Mouse (Mus musculus) embryonic facial prominence, embryonic 15.5 days (tissue): ENCODE results near the gene Gm44973. TPM values are rescaled to one million over a fixed set of nuclear protein-coding genes. Genes with fewer than 3 reads are reported as not detected.

Source experiments
- ATAC-seq: fragments of 200-750 bp; cut with Nextera tagmentation; 2 replicates; pipeline ENCODE4 v1.8.0; 2017; ENCODE audit warnings: low read depth, moderate TSS enrichment; ENCODE audit not compliant: insufficient number of reproducible peaks, low FRiP score, low TSS enrichment
- H3K27ac ChIP-seq: fragments of 300-500 bp; sonication (generic); replicated peaks from 2 replicates; pipeline ENCODE4 v1.5.1; 2015; ENCODE audit warnings: mild to moderate bottlenecking, inconsistent platforms
- H3K27me3 ChIP-seq: fragments of 300-500 bp; sonication (generic); 2 replicates; pipeline ENCODE4 v1.6.1; 2015; ENCODE audit warnings: inconsistent platforms
- H3K36me3 ChIP-seq: fragments of 300-500 bp; sonication (generic); 2 replicates; pipeline ENCODE4 v1.6.1; 2015; ENCODE audit warnings: mild to moderate bottlenecking, inconsistent platforms
- H3K4me1 ChIP-seq: fragments of 300-500 bp; sonication (generic); 2 replicates; pipeline ENCODE4 v1.6.1; 2015; ENCODE audit warnings: inconsistent platforms
- H3K4me2 ChIP-seq: fragments of 300-500 bp; sonication (generic); replicated peaks from 2 replicates; pipeline ENCODE4 v1.6.1; 2015; ENCODE audit warnings: mild to moderate bottlenecking, inconsistent platforms
- H3K4me3 ChIP-seq: fragments of 300-500 bp; sonication (generic); replicated peaks from 2 replicates; pipeline ENCODE4 v1.5.1; 2015; ENCODE audit warnings: mild to moderate bottlenecking, inconsistent platforms
- H3K9ac ChIP-seq: fragments of 300-500 bp; sonication (generic); 2 replicates; pipeline ENCODE4 v1.6.1; 2015; ENCODE audit warnings: inconsistent platforms
- H3K9me3 ChIP-seq: fragments of 300-500 bp; sonication (generic); replicated peaks from 2 replicates; pipeline ENCODE4 v1.6.1; 2016; ENCODE audit warnings: inconsistent platforms
- WGBS: fragments of 180-500 bp; shearing (Covaris S2); methylation state at CpG from one replicate; pipeline ENCODE4 v1.1.7; 2015; 5-methylcytosine and 5-hydroxymethylcytosine counted together
- polyA plus RNA-seq: library from polyadenylated mRNA; unstranded; fragments of >200 nt; fragmentation: Nextera tagmentation; extraction: Ambion mirVana; gene quantifications from 2 replicates; pipeline ENCODE4 v1.2.1, GENCODE M21; 2015

Gene Gm44973
- polyA plus RNA-seq, 1 experiment from 2014 or later: not detected

DNA sequence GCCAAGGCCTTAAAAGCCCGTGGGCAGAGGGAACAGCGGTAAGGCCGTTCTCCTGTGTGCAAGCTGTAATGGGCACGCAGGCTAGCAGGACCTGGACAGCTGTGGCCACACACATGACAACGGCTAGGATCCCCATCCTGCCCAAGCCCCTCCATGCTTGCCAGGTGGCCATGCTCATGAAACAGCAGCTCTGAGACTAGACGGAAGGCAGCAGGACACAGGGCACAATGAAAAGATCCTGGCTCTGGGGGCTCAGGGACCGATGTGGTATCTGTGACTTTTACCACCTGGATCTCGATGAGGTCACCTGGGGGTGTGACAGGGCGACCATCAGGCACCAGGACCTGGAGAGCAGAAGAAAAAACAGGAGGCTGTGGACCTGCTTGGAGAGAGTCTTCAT lies 20.8 kb downstream of the Gm44973 start:
- ATAC-seq: no peak
- Histone ChIP-seq H3K9me3 (peaks cover 16% of the 10 kb centered on the region), H3K27ac (no peak overlapping the region), H3K9ac (no peak overlapping the region), H3K27me3 (no peaks in the 10 kb centered on the region), H3K4me2 (no peak overlapping the region), H3K36me3 (peaks cover 52% of the 10 kb centered on the region), H3K4me1 (peaks cover 4% of the 10 kb centered on the region; the same call in 1 of the 2 replicates), H3K4me3 (no peak overlapping the region)
- WGBS: 94% methylated on average over 9 of the region's 9 CpGs

DNA sequence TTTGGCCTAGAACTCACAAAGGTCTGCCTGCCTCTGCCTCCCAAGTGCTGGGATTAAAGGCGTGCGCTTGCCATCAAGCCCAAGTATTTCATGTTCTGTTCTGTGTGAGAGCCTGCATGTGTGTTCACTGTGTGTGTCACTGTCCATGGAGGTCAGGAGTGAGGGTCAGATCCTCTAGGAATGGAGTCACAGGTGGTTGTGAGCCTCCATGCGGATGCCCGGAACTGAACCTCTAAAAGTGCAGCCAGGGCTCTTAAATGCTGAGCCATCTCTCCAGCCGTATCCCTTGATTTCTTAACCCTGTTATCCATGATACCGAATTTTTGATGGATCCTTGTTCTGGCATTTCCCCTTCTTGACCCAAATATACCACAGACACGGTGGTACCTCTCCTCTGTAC lies 21.7 kb downstream of the Gm44973 start:
- no peak overlapping the region for H3K4me3 ChIP-seq

DNA sequence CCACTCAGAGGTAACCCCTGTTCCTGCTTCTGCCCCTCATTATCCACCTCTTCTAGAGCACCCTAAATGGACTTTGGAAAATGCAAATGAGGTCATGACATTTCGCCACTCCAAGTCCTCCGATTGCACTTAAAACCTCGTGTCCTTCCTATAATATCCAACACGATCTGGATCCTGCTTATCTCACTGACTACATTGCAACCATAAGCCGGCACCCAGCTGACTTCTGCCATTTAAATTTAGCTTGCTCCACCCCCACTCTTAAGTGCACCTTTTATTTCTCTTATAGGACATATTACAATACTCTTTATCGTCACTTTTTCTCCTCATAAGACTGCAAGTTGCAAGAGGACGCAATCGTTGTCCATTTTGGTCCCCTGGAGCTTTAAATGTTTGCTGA lies 22.2 kb downstream of the Gm44973 start:
- Histone ChIP-seq H3K4me1 (peaks cover 4% of the 10 kb centered on the region; the same call in 1 of the 2 replicates), H3K9ac (no peak overlapping the region), H3K36me3 (peaks cover 43% of the 10 kb centered on the region), H3K4me2 (peak overlapping the region; percentile 52), H3K9me3 (0 out of 2 replicates have a peak, but pooled peaks cover 4% of the 10 kb centered on the region), H3K27ac (peak overlapping the region; percentile 97), H3K4me3 (peak overlapping the region; percentile 59), H3K27me3 (no peaks in the 10 kb centered on the region)
- WGBS: 89% methylated on average over 8 of the region's 8 CpGs
- ATAC-seq: no peak

More for the DNA sequence above, 21.7 kb downstream of the Gm44973 start:
- no peak overlapping the region for H3K27ac ChIP-seq
- no peak overlapping the region for H3K9ac ChIP-seq
- H3K27me3 ChIP-seq: no peaks in the 10 kb centered on the region
- no peak overlapping the region for H3K4me2 ChIP-seq
- H3K9me3 ChIP-seq: peaks cover 7% of the 10 kb centered on the region
- H3K36me3 ChIP-seq: peaks cover 48% of the 10 kb centered on the region
- WGBS: 92% methylated on average over 7 of the region's 7 CpGs
- peaks cover 4% of the 10 kb centered on the region; the same call in 1 of the 2 replicates for H3K4me1 ChIP-seq
- ATAC-seq: no peak

DNA sequence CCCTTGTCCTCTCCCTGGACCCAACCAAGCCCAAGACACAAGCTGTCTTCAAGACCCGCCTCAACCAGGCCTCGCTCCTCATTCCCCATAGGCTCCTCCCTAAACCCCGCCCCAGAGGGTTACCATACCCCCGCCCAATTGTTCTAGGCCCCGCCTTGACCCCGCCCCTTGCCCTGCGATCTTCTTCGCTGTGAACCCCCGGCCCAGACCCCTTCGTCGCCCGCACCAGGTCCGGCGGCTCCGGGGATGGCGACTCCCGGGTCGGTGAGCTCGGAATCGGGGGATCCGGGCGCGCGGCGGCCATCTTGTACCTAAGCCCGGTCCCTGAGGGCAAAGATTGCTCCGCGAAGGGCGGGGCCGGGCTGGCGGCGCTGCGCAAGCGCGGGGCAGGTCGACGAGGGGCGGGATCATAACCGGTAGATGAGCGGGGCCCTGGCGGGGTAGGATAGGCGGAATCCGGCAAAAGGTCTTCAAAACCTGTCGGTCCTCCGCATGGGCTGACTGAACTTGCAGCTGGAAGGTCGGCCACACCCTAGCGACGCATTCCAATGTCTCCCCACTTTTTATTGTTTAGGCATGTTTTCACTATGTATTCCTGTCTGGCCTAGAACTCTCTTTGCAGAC lies 22.9 kb downstream of the Gm44973 start, which contains the start of gene Zfp784:
TSS of gene Zfp784 (minus strand) at position 338 of the 624 bp plus-strand sequence.
- H3K9ac ChIP-seq: peak within 1 kb of the TSS; percentile 49
- 0 out of 2 replicates have a peak, but pooled peaks cover 4% of the 10 kb centered on the region for H3K9me3 ChIP-seq
- WGBS: under 1% methylated on average over 48 of the region's 48 CpGs
- peak within 1 kb of the TSS; percentile 52 for H3K4me2 ChIP-seq
- peak within 1 kb of the TSS; percentile 97 for H3K27ac ChIP-seq
- no peaks in the 10 kb centered on the region for H3K27me3 ChIP-seq
- peak within 1 kb of the TSS; percentile 59 for H3K4me3 ChIP-seq
- peaks cover 4% of the 10 kb centered on the region; the same call in 1 of the 2 replicates for H3K4me1 ChIP-seq
- peaks cover 36% of the 10 kb centered on the region for H3K36me3 ChIP-seq
- ATAC-seq: peak; percentile 95

- peak overlapping the region; percentile 52 for H3K4me2 ChIP-seq
- H3K9me3 ChIP-seq: 0 out of 2 replicates have a peak, but pooled peaks cover 4% of the 10 kb centered on the region
- H3K9ac ChIP-seq: peak overlapping the region; percentile 49
- no peaks in the 10 kb centered on the region for H3K27me3 ChIP-seq
- peak overlapping the region; percentile 97 for H3K27ac ChIP-seq
- ATAC-seq: no peak
- 30% methylated on average over 5 of the region's 5 CpGs for WGBS
- H3K4me1 ChIP-seq: peaks cover 4% of the 10 kb centered on the region; the same call in 1 of the 2 replicates
- H3K4me3 ChIP-seq: peak overlapping the region; percentile 59
- peaks cover 28% of the 10 kb centered on the region for H3K36me3 ChIP-seq
Observed at GRCm38 (mm10) chr7:5038940-5039339, 23.6 kb downstream of the Gm44973 start.

DNA sequence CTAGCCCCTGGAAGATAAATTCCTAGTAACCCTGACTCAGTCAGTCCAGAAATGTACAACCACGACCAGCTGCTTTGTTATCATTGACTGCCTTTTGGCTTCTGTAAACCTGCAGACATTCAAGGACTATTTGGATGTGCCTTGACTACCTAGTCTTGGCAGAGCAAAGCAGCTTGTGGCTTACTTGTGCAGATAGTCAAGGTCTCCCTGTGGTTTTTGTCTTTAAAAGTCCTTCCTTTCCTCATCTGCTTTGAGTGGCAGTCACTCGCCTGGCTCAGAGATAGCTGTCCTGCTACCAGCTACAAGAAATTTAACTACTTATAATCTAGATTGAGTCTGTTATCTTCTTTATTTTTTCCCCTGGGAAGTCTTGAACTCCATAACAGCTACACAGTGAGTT lies 29.7 kb downstream of the Gm44973 start:
- 80% methylated on average over 2 of the region's 2 CpGs for WGBS
- ATAC-seq: no peak
- Histone ChIP-seq H3K36me3 (peaks cover 5% of the 10 kb centered on the region; the same call in 1 of the 2 replicates), H3K9ac (no peak overlapping the region), H3K27ac (no peak overlapping the region), H3K4me1 (no peaks in the 10 kb centered on the region), H3K4me3 (no peak overlapping the region), H3K9me3 (no peaks in the 10 kb centered on the region), H3K4me2 (no peak overlapping the region), H3K27me3 (no peaks in the 10 kb centered on the region)

DNA sequence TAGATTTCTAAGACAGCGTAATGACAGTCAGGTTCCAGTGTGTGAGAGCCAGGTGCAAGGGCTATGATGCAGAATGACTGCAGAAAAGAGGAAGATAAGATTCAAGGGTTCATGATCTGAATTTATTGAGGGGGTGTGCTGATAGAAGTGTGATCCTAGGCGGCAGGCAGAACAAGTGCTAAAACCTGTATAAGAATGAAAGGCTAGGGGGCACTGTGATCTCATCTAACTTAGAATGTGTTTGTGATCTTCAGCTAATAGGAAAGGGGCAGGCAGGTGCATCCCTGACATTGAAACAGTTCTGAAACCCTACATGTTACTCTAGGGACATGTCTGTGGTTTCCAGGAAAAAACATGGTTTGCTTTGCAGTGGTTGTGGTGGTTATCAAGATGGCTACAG lies 30.8 kb downstream of the Gm44973 start:
- 66% methylated on average over 2 of the region's 2 CpGs for WGBS
- no peak for ATAC-seq
- Histone ChIP-seq H3K9me3 (no peaks in the 10 kb centered on the region), H3K27ac (no peak overlapping the region), H3K36me3 (peaks cover 5% of the 10 kb centered on the region; the same call in 1 of the 2 replicates), H3K4me3 (no peak overlapping the region), H3K27me3 (no peaks in the 10 kb centered on the region), H3K4me2 (no peak overlapping the region), H3K4me1 (peaks cover 8% of the 10 kb centered on the region; the same call in 1 of the 2 replicates), H3K9ac (no peak overlapping the region)

DNA sequence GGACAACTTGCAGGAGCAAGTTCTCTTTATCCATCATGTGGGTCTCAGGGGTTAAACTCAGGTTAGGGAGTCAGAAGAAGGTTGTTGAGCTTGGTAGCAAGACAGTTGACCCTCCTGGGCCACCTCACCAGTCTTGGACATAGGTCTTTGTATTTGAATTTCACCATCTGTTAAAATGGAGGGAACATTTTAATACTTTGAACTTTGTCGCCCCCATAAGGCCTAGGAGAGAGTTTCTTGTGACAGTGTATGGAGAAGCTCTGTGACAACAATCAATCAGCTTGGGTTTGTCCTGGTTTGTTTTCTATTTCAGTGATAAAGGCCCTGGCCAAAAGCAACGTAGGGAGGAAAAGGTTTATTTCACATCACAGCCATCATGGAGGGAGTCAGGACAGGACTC lies 32.0 kb downstream of the Gm44973 start:
- Histone ChIP-seq H3K27me3 (no peaks in the 10 kb centered on the region), H3K4me3 (no peak overlapping the region), H3K36me3 (no peaks in the 10 kb centered on the region), H3K9me3 (no peaks in the 10 kb centered on the region), H3K9ac (no peak overlapping the region), H3K27ac (no peak overlapping the region), H3K4me2 (no peak overlapping the region), H3K4me1 (peaks cover 15% of the 10 kb centered on the region)
- WGBS: 28% methylated on average over 2 of the region's 2 CpGs
- no peak for ATAC-seq

DNA sequence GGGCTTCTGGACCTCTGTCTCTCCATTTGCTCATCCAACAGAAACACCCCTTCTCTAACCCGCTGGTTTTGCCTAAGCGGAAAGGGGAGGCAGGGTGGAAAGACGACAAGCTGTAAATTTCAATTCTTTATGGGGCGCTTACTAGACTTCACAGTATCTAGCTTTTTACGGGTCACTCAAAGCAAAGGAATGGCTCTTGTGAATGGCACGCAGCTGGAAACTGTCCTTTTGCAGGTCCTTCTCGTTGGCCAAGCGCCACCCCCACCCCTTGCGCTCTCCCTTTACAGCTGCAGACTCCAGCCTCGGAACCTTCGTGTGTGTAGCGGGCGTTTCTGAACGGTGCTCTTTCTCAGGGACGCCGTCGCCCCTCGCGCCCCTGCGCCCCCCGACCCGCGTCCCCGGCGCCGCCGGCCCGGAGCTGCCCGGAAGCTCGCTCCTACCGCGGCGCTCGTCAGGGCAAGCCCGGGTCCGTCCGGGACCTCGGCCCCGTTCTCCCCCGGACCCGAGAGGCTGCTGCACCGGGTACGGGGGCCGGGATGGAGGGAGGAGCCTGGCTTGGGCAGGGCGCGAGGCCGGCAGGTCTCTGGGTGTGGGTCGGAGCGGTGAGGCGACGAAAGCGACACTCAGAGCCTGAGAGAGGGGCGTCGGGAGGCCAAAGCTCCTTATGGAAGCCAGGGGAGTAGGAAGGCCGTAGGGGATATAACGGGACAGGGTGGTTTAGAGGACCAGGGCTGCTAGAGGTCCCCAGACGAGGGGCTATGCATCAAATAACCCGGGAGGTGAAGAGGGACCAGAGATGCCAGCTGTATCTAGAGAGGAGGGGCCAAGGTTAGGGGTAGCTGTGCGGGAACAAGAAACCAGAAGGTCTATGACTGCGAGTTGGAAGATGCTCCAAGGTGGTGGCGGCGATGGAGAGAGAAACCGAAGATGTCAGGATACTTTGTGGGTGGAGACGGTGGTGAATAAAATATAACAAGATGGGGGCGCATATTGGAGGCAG lies 36.2 kb downstream of the Gm44973 start, which contains the start of gene Zfp580:
TSS of gene Zfp580 (plus strand) at position 346 of the 1,000 bp plus-strand sequence.
- no peaks in the 10 kb centered on the region for H3K9me3 ChIP-seq
- peak within 1 kb of the TSS; percentile 82 for H3K4me3 ChIP-seq
- H3K4me2 ChIP-seq: peak within 1 kb of the TSS; percentile 90
- under 1% methylated on average over 65 of the region's 65 CpGs for WGBS
- ATAC-seq: peak; percentile 69
- H3K27ac ChIP-seq: peak within 1 kb of the TSS; percentile 77
- no peaks in the 10 kb centered on the region for H3K36me3 ChIP-seq
- peak within 1 kb of the TSS; percentile 85 for H3K9ac ChIP-seq
- peaks cover 34% of the 10 kb centered on the region for H3K27me3 ChIP-seq
- peaks cover 48% of the 10 kb centered on the region for H3K4me1 ChIP-seq

- Histone ChIP-seq H3K27me3 (peaks cover 34% of the 10 kb centered on the region), H3K4me1 (peaks cover 58% of the 10 kb centered on the region), H3K4me3 (peak overlapping the region; percentile 82)
Observed at GRCm38 (mm10) chr7:5052438-5052837, 37.1 kb downstream of the Gm44973 start.

DNA sequence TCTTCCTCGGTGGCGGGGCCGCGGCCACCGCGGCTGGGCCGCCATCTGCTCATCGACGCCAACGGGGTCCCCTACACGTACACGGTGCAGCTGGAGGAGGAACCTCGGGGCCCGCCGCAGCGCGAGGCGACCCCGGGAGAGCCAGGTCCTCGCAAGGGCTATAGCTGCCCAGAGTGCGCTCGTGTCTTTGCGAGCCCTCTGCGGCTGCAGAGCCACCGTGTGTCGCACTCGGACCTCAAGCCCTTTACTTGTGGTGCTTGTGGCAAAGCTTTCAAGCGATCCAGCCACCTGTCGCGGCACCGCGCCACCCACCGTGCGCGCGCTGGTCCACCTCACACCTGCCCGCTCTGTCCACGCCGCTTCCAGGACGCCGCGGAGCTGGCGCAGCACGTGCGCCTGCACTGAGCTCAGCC lies 37.6 kb downstream of the Gm44973 start:
- no peak for ATAC-seq
- no peaks in the 10 kb centered on the region for H3K36me3 ChIP-seq
- H3K4me1 ChIP-seq: peaks cover 63% of the 10 kb centered on the region
- H3K4me2 ChIP-seq: peak overlapping the region; percentile 90
- H3K27me3 ChIP-seq: peaks cover 34% of the 10 kb centered on the region
- peak overlapping the region; percentile 82 for H3K4me3 ChIP-seq
- 7% methylated on average over 45 of the region's 45 CpGs for WGBS
- no peak overlapping the region for H3K27ac ChIP-seq
- no peaks in the 10 kb centered on the region for H3K9me3 ChIP-seq
- H3K9ac ChIP-seq: 0 out of 2 replicates have a peak overlapping the region, but pooled peaks have one; percentile 85

More at GRCm38 (mm10) chr7:5052438-5052837, 37.1 kb downstream of the Gm44973 start:
- Histone ChIP-seq H3K36me3 (no peaks in the 10 kb centered on the region), H3K27ac (no peak overlapping the region), H3K4me2 (peak overlapping the region; percentile 90), H3K9ac (0 out of 2 replicates have a peak overlapping the region, but pooled peaks have one; percentile 85), H3K9me3 (no peaks in the 10 kb centered on the region)
- 2% methylated on average over 12 of the region's 12 CpGs for WGBS
- no peak for ATAC-seq
